Mouse (Mus musculus) liver (tissue): Measurements from ENCODE around the gene Fbxo4.

Source experiments
- DNase-seq: peaks from one replicate; pipeline ENCODE4 v3.0.0-alpha.2; 2020; ENCODE audit warnings: mixed read lengths

The Fbxo4 gene

DNA sequence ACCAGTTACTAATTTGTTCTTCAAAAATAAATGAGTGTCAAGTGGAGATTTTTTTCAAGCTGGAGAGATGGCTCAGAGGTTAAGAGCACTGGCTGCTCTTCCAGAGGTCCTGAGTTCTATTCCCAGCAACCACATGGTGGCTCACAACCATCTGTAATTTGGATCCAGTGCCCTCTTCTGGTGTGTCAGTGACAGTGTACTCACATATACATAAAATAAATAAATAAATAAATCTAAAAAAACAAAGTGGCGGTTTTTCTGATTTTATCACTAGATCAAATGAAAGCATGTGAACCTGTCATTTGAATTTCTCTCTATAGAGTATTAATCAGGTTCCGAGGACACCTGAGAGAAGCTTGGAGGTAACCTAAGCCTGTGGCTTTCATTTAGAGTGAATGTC lies 1.1 kb downstream of the Fbxo4 start:
- DNase-seq: no peak

DNA sequence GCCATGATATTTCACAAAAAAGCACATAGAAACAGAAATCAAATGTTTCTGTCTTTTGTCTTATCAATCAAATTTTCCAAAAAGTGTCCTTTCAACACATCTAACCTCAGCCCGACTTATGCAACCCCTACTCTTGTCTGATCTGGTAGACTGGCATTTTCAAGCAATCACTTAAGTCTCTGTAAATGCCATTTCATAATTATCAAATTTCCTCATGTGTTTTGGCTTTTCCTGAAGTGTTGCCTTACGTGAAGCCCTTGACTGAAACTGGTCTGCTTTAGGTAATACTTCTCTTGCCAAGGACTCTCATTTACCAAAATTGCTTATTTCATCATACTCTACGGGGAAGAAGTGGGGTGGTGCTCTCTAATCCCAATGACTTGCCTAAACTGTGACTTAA lies 6.1 kb downstream of the Fbxo4 start:
- DNase-seq: no peak

DNA sequence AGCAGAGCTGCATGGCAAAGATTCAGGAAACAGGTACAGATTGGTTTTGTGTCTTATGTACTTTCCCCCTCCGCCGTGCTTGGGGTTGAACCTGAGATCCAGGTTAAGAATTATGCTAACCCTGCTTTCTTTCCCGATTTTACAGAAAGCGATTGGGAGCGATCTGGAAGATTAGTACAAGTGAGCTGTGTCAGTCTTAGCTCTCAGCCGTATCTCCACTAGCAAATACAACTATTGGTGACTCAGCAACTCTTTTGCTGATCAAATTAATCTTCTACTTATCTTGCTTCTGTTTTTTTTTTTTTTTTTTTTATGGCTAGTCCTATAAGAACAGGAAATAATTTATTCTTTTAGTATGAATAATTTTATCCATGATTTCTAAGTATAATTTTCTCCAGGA lies 9.2 kb downstream of the Fbxo4 start:
- DNase-seq: no peak

DNA sequence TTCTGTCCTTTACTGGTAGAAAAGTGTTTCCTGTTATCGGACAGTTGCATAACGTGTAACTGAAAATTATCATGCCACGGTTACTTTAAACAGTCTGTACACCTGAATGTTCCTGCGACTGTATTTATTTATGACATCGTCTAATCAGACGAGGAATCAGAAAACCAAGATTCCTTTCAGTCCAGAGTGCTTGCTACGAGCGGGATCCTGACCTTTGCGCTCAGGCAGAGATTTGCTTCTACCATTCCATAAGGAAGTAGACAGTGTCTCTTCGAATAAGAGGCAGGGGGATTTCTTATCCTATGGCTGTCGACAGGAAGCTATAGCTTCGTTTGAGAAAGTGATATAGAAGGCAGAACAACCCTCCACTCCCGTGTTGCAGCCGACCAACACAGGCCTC lies 9.6 kb downstream of the Fbxo4 start:
- DNase-seq: no peak

DNA sequence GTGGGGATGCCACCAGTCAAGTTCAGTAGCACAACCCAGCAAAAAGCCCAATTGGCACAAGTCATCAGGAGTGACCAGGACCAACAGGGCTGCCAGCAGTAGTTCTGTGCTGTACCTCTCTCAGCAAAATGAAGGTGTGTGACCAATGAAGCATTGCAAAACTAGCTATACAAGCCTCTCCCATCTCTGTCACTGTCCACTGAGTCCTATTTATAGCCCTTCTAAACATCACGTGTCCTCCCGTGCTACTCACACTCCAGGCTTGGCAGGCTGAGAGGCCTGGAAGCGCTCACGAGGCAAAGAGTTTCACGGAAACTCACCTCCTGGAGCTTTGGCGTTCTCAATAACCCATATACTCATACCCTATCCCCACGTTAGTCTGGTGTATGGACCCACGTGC lies 17.1 kb downstream of the Fbxo4 start:
- DNase-seq: no peak

DNA sequence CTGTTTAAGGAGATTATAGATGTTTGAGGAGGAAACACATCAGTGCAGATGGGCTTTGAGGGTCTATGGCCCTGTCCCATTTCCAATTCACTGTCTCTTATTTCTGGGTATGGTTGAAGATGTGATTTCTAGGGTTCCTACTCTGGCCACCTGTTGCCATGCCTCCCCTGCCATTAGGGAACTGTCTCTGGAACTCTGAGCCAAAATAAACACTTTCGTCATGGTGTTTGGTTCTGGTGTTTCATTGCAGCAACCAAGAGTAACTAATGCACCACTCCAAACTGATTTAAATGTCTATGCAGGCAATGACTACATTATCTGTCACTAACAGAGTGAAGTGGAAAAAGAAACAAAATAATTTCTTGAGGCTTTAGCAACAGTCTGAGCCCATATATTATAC lies 19.3 kb downstream of the Fbxo4 start:
- DNase-seq: no peak

DNA sequence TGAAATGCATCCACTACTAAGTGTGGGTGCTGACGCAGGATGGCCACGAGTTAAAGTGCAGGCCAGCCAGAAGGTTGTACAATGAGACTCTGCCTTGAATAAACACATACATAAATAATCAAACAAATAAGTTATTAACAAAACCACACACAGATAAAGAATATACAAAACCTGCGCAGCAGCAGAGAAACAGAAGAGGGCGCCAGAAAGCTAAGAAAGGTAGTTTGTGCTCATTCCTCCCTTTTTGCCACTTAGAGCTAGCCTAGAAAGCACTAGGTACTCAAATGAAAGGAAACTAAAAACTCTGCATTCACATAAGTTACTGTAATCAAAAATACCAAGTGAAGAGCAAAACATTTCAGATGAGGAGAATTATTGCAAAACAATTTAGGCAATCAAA lies 21.4 kb downstream of the Fbxo4 start:
- DNase-seq: peak; percentile 12

DNA sequence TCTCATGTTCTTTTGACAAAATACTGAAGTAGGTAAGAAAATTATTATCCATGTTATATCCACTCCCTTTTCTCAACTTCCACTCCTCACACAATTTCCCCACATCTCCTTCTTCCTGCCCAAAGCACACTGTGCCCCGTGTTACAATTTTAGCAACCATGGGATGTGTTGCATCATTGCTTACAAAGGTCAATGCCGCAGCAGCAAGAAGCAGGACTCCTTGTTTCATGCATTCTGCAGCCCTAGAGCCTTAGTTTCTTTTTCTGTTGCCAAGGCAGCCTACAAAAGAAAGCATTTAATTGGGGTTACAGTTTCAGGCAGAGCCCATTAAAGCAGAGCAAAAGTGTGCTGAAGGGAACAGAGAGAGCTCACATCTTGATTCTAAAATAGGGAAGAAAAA lies 24.4 kb downstream of the Fbxo4 start:
- DNase-seq: no peak

DNA sequence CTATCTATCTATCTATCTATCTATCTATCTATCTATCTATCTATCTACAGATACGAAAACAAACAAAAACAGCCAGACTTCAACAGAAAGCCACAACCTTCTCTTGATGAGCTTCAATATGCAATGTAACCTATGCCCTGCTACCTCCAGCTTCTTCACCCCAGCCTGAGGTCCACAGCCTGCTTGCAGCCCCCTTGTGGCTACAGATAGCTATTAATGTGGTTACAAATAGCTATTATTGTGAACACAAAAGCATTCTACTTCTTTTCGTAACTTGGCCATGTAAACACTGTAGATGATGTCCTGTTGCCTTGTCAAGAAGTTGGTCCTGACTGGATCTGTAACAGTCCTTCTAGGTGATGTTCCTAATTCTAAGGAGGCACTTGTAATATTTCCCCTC lies 41.2 kb downstream of the Fbxo4 start:
- no peak for DNase-seq

DNA sequence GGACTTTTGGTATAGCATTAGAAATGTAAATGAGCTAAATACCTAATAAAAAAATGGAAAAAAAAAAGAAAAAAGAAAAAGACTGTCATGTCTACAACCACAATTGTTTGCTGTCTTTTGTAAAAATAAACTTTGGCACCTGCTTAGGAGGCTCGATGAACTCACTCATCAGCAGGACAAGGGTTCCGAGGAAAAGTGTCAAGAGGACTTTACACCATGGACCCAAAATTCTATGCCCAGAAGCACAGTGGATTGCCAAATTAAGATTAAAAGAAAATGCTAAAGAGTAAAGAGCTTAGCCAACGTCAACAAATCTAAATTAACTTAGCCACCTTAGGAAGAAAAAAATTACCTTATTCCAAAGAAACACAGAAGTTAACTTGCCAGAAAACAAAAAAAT lies 43.3 kb downstream of the Fbxo4 start:
- DNase-seq: no peak

DNA sequence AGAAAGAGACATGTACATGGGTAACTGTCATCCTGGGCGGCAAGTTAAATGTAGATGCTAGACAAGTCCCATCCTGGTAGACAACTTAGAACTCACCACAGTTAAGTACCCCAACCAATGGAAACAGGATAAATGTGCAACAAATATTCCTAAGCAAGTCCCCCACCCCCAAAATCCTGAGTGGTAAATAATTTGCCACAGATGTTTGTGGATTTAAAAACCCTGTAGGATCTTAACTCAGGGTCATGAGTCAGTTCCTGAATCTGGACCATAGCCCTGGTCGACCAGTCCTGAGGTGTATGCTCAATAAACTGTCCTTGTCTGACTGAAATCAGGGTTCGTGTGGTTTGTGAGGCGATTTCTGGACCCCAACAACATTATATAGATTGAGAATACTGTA lies 45.9 kb downstream of the Fbxo4 start:
- DNase-seq: no peak

DNA sequence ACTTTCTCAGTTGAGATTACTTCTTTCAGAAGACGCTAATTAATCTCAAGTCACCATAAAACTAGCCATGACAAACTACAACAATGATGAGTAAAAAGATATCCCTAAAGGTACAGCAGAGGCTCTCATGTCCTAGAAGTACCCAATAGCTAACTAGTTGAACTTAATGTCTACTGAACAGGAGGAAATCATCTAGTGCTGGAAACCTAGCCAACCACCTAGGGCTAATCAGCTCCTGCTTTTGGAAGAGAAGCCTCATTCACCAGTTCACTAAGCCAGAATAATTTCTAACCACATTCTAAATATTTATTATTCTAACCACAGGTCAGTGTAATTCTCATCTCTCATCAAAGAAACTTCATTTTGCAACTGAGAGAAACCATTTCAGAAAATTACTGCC lies 47.4 kb downstream of the Fbxo4 start:
- DNase-seq: no peak
